Mouse (Mus musculus) cortical plate, adult 2 months (tissue): Measurements from ENCODE around the gene Brox. TPM values are rescaled to one million over a fixed set of nuclear protein-coding genes. Genes with fewer than 3 reads are reported as not detected.

Experiments
- H3K27ac ChIP-seq: fragments of 200-500 bp; 2 replicates; pipeline ENCODE4 v1.5.1; 2012; ENCODE audit warnings: low read length, control low read depth, inconsistent platforms; ENCODE audit not compliant: insufficient read depth
- H3K4me1 ChIP-seq: fragments of 200-500 bp; 2 replicates; pipeline ENCODE4 v1.6.1; 2011; ENCODE audit warnings: low read length; ENCODE audit not compliant: control insufficient read depth, insufficient read depth
- H3K4me3 ChIP-seq: fragments of 200-500 bp; 2 replicates; pipeline ENCODE4 v1.5.1; 2011; ENCODE audit warnings: mild to moderate bottlenecking, low read length, control low read depth; ENCODE audit not compliant: insufficient read depth
- CTCF ChIP-seq: fragments of 200-500 bp; IDR thresholded peaks from 2 replicates; pipeline ENCODE4 v1.5.1; 2011; ENCODE audit warnings: mild to moderate bottlenecking, control low read depth, low read length; ENCODE audit not compliant: insufficient read depth; ENCODE audit errors: extremely low read depth
- POLR2A ChIP-seq: fragments of 200-500 bp; IDR thresholded peaks from 2 replicates; pipeline ENCODE4 v1.6.1; 2011; ENCODE audit warnings: mild to moderate bottlenecking, low read length, control low read depth; ENCODE audit not compliant: insufficient read depth; ENCODE audit errors: extremely low read depth
- polyA plus RNA-seq: library from polyadenylated mRNA; depleted of rRNA; stranded (reverse); fragments of >200 nt; gene quantifications from 2 replicates; pipeline ENCODE4 v1.2.3, GENCODE M21; 2012

Brox gene
- polyA plus RNA-seq, 1 experiment = 45.1 TPM

GRCm38 (mm10) chr1:183272867-183273818 lies 23.9 kb downstream of the Brox start:
- no peak overlapping the region for H3K4me3 ChIP-seq
- peak; percentile 45; the same call in 1 of the 2 replicates for TF ChIP-seq CTCF
- no peak for TF ChIP-seq POLR2A
- no peaks in the 10 kb centered on the region for H3K4me1 ChIP-seq
- no peak overlapping the region for H3K27ac ChIP-seq

GRCm38 (mm10) chr1:183267666-183268065 lies 29.4 kb downstream of the Brox start:
- Histone ChIP-seq H3K4me1 (no peaks in the 10 kb centered on the region), H3K27ac (no peak overlapping the region), H3K4me3 (no peak overlapping the region)
- no peak for TF ChIP-seq CTCF
- no peak for TF ChIP-seq POLR2A

GRCm38 (mm10) chr1:183265921-183266467 lies 31.1 kb downstream of the Brox start:
- Histone ChIP-seq H3K4me3 (no peak overlapping the region), H3K4me1 (no peaks in the 10 kb centered on the region), H3K27ac (no peak overlapping the region)
- TF ChIP-seq POLR2A (no peak), CTCF (no peak)

GRCm38 (mm10) chr1:183264145-183265008 lies 32.7 kb downstream of the Brox start:
- H3K4me3 ChIP-seq = no peak overlapping the region
- no peak overlapping the region for H3K27ac ChIP-seq
- no peaks in the 10 kb centered on the region for H3K4me1 ChIP-seq
- TF ChIP-seq POLR2A = no peak
- no peak for TF ChIP-seq CTCF

- no peak overlapping the region for H3K27ac ChIP-seq
- no peak for TF ChIP-seq CTCF
- no peak for TF ChIP-seq POLR2A
- H3K4me3 ChIP-seq = no peak overlapping the region
- no peaks in the 10 kb centered on the region for H3K4me1 ChIP-seq
These were observed 44.5 kb downstream of the Brox start for GRCm38 (mm10) chr1:183252574-183252973.

GRCm38 (mm10) chr1:183251818-183252217 lies 45.3 kb downstream of the Brox start:
- Histone ChIP-seq H3K4me3 (no peak overlapping the region), H3K4me1 (no peaks in the 10 kb centered on the region), H3K27ac (no peak overlapping the region)
- no peak for TF ChIP-seq CTCF
- TF ChIP-seq POLR2A = no peak

GRCm38 (mm10) chr1:183250612-183251011 lies 46.5 kb downstream of the Brox start:
- H3K4me3 ChIP-seq = no peak overlapping the region
- no peaks in the 10 kb centered on the region for H3K4me1 ChIP-seq
- no peak overlapping the region for H3K27ac ChIP-seq
- no peak for TF ChIP-seq POLR2A
- TF ChIP-seq CTCF = no peak

- Histone ChIP-seq H3K4me1 (no peaks in the 10 kb centered on the region), H3K27ac (no peak overlapping the region), H3K4me3 (no peak overlapping the region)
- no peak for TF ChIP-seq POLR2A
- no peak for TF ChIP-seq CTCF
These were observed 48.9 kb downstream of the Brox start for GRCm38 (mm10) chr1:183248144-183248543.

- H3K27ac ChIP-seq = no peak overlapping the region
- TF ChIP-seq POLR2A = no peak
- no peak for TF ChIP-seq CTCF
- no peak overlapping the region for H3K4me3 ChIP-seq
- H3K4me1 ChIP-seq = no peaks in the 10 kb centered on the region
These were observed 53.8 kb downstream of the Brox start for GRCm38 (mm10) chr1:183243293-183243692.

- TF ChIP-seq POLR2A (no peak), CTCF (peak; percentile 45; the same call in 1 of the 2 replicates)
- H3K4me1 ChIP-seq = no peaks in the 10 kb centered on the region
- H3K4me3 ChIP-seq = no peak overlapping the region
- H3K27ac ChIP-seq = no peak overlapping the region
These were observed 59.2 kb downstream of the Brox start for GRCm38 (mm10) chr1:183237901-183238300.
